ENCODE assay signal across 8 mouse cellular contexts in genomic region chr7:79810611-79811506, GRCm38 (mm10). TPM values are rescaled to one million over a fixed set of nuclear protein-coding genes. Genes with fewer than 3 reads are reported as not detected.
A peak's percentile ranks its signal among the peaks of the same experiment; 100 is the strongest.
DNase-seq lines count a peak whose midpoint lies in the region; ATAC-seq and TF ChIP-seq lines count a peak whose summit lies in the region.

Gene Mesp2 (plus strand): TSS chr7:79810727.

- no peaks in the 10 kb centered on the region for H3K4me1 ChIP-seq in cerebellum, adult 2 months (ENCODE audit: control insufficient read depth, insufficient read depth, low read length)
- H3K4me1 ChIP-seq in forebrain, embryonic 10.5 days: peaks cover 9% of the 10 kb centered on the region
- H3K4me1 ChIP-seq in heart, embryonic 16.5 days (ENCODE audit: control insufficient read depth, insufficient read depth, low read length): peaks cover 3% of the 10 kb centered on the region; the same call in 1 of the 2 replicates
- 0 out of 2 replicates have a peak, but pooled peaks cover 3% of the 10 kb centered on the region for H3K4me1 ChIP-seq in kidney, postnatal 0 days (replicated peaks; ENCODE audit: insufficient read depth, low read length)
- peaks cover 8% of the 10 kb centered on the region for H3K4me1 ChIP-seq in liver, embryonic 12.5 days

- no peaks in the 10 kb centered on the region for H3K36me3 ChIP-seq in forebrain, embryonic 10.5 days (replicated peaks)
- no peaks in the 10 kb centered on the region for H3K36me3 ChIP-seq in heart, embryonic 16.5 days (ENCODE audit: control insufficient read depth, insufficient read depth)
- H3K36me3 ChIP-seq in kidney, postnatal 0 days (ENCODE audit: insufficient read depth, low read length): no peaks in the 10 kb centered on the region
- no peaks in the 10 kb centered on the region for H3K36me3 ChIP-seq in liver, embryonic 12.5 days

- peak; percentile 41 to 43 for DNase-seq in cerebellum, adult 2 months
- peak; percentile 63 for DNase-seq in forebrain, embryonic 10.5 days (ENCODE audit: extremely low spot score, low spot score)
- DNase-seq in kidney, postnatal 0 days (ENCODE audit: low spot score): peak; percentile 74
- DNase-seq in naive thymus-derived CD4-positive, alpha-beta T cell, adult 2 months (ENCODE audit: low read depth): peak; percentile 84
- DNase-seq in spleen, postnatal 14 days (ENCODE audit: low spot score in 2 of 2): peak; percentile 42 to 55

- peak within 1 kb of the TSS; percentile 71 for H3K9ac ChIP-seq in heart, embryonic 16.5 days (ENCODE audit: low read length)
- H3K9ac ChIP-seq in kidney, postnatal 0 days (ENCODE audit: low read depth, low read length): peak within 1 kb of the TSS; percentile 36; the same call in 1 of the 2 replicates
- 0 out of 2 replicates have a peak within 1 kb of the TSS, but pooled peaks have one; percentile 9 for H3K9ac ChIP-seq in liver, embryonic 12.5 days

- no peaks in the 10 kb centered on the region for H3K9me3 ChIP-seq in forebrain, embryonic 10.5 days
- H3K9me3 ChIP-seq in heart, embryonic 16.5 days (replicated peaks; ENCODE audit: control insufficient read depth, low read length): no peaks in the 10 kb centered on the region
- H3K9me3 ChIP-seq in kidney, postnatal 0 days (replicated peaks; ENCODE audit: low read length): no peaks in the 10 kb centered on the region
- H3K9me3 ChIP-seq in liver, embryonic 12.5 days (replicated peaks): no peaks in the 10 kb centered on the region

- no peak for TF ChIP-seq POLR2A in cerebellum, adult 2 months (IDR thresholded peaks at IDR 0.05; ENCODE audit: borderline replicate concordance, insufficient read depth, low read length)

- no peak within 1 kb of the TSS for H3K4me3 ChIP-seq in cerebellum, adult 2 months (replicated peaks; ENCODE audit: insufficient read depth, low read depth, low read length)
- peak within 1 kb of the TSS; percentile 44 for H3K4me3 ChIP-seq in forebrain, embryonic 10.5 days
- peak within 1 kb of the TSS; percentile 51 for H3K4me3 ChIP-seq in heart, embryonic 16.5 days (ENCODE audit: low read length)
- H3K4me3 ChIP-seq in kidney, postnatal 0 days (replicated peaks; ENCODE audit: low read depth, low read length): peak within 1 kb of the TSS; percentile 20; the same call in 1 of the 2 replicates
- H3K4me3 ChIP-seq in liver, embryonic 12.5 days: peak within 1 kb of the TSS; percentile 27

- no peak within 1 kb of the TSS for H3K27ac ChIP-seq in cerebellum, adult 2 months (ENCODE audit: insufficient read depth, low read length)
- H3K27ac ChIP-seq in forebrain, embryonic 10.5 days: peak within 1 kb of the TSS; percentile 60
- H3K27ac ChIP-seq in heart, embryonic 16.5 days (ENCODE audit: low read length): no peak within 1 kb of the TSS
- no peak within 1 kb of the TSS for H3K27ac ChIP-seq in kidney, postnatal 0 days
- no peak within 1 kb of the TSS for H3K27ac ChIP-seq in liver, embryonic 12.5 days

- H3K27me3 ChIP-seq in cerebellum, adult 2 months (ENCODE audit: control insufficient read depth, insufficient read depth, low read length): no peaks in the 10 kb centered on the region
- peaks cover 38% of the 10 kb centered on the region for H3K27me3 ChIP-seq in forebrain, embryonic 10.5 days (ENCODE audit: poor library complexity, severe bottlenecking)
- H3K27me3 ChIP-seq in heart, embryonic 16.5 days (ENCODE audit: control insufficient read depth, insufficient read depth, low read length): peaks cover 21% of the 10 kb centered on the region
- H3K27me3 ChIP-seq in kidney, postnatal 0 days (ENCODE audit: insufficient read depth, low read length): no peaks in the 10 kb centered on the region
- peaks cover 39% of the 10 kb centered on the region for H3K27me3 ChIP-seq in liver, embryonic 12.5 days (replicated peaks)

- TF ChIP-seq CTCF in cerebellum, adult 2 months (IDR thresholded peaks at IDR 0.05; ENCODE audit: borderline replicate concordance, insufficient read depth, low read depth, low read length): no peak
- 0 out of 2 replicates have a peak, but pooled peaks have one; percentile 22 for TF ChIP-seq CTCF in kidney, postnatal 0 days (IDR thresholded peaks at IDR 0.05; ENCODE audit: low read depth)

- no peak for ATAC-seq in cerebellum, adult (ENCODE audit: insufficient number of reproducible peaks, low FRiP score, low TSS enrichment)
- ATAC-seq in heart, embryonic 16.5 days (replicated peaks; ENCODE audit: extremely low read depth, insufficient read depth, low FRiP score): peak; percentile 73
- peak; percentile 48 for ATAC-seq in kidney, postnatal 0 days (replicated peaks; ENCODE audit: low FRiP score, low read depth)
- no peak for ATAC-seq in liver, embryonic 12.5 days

- WGBS in cerebellum, adult 2 months: 14% methylated on average over 71 of the region's 71 CpGs
- 23% methylated on average over 71 of the region's 71 CpGs for WGBS in forebrain, embryonic 10.5 days
- WGBS in heart, embryonic 16.5 days: 11% methylated on average over 70 of the region's 71 CpGs
- WGBS in kidney, postnatal 0 days: 12% methylated on average over 71 of the region's 71 CpGs
- WGBS in liver, embryonic 12.5 days (ENCODE audit: insufficient replicate concordance): 13% methylated on average over 70 of the region's 71 CpGs

- H3K4me2 ChIP-seq in heart, embryonic 16.5 days (ENCODE audit: low read depth, low read length): peak within 1 kb of the TSS; percentile 59
- H3K4me2 ChIP-seq in kidney, postnatal 0 days (ENCODE audit: low read length): peak within 1 kb of the TSS; percentile 40
- H3K4me2 ChIP-seq in liver, embryonic 12.5 days: peak within 1 kb of the TSS; percentile 57

RNA-seq across cellular contexts. Expression of gene Mesp2, which starts in this region (rescaled TPM):
- polyA plus RNA-seq in cerebellum, adult 2 months (2012; rRNA removed): 0.15 and 0.17 TPM in 2 replicates
- polyA plus RNA-seq in forebrain, embryonic 10.5 days (2016; fragmentation: Nextera tagmentation; extraction: Ambion mirVana): 0.40 and 0.79 TPM in 2 replicates
- polyA plus RNA-seq in heart, embryonic 16.5 days (2015; fragmentation: Nextera tagmentation; extraction: Ambion mirVana): 0.18 and 0.31 TPM in 2 replicates
- polyA plus RNA-seq in kidney, postnatal 0 days (2015; fragmentation: Nextera tagmentation; extraction: Ambion mirVana): 0.45 and 0.48 TPM in 2 replicates
- 0.06 TPM in 2 replicates for polyA plus RNA-seq in liver, embryonic 12.5 days (2016; fragmentation: Nextera tagmentation; extraction: Ambion mirVana)

Comparison
In these comparisons a context has a peak if more than half of its experiments do, and no peak if none do; other contexts are left out.
1. Peak in DNase-seq in cerebellum, adult 2 months; RNA of the gene not detected or under 1 TPM.
2. Peak in DNase-seq, H3K4me3 ChIP-seq and H3K27ac ChIP-seq in forebrain, embryonic 10.5 days; RNA of the gene not detected or under 1 TPM.
3. Peak in ATAC-seq, H3K4me3 ChIP-seq, H3K9ac ChIP-seq and H3K4me2 ChIP-seq in heart, embryonic 16.5 days; RNA of the gene not detected or under 1 TPM.
4. Peak in DNase-seq, ATAC-seq, H3K4me3 ChIP-seq, H3K9ac ChIP-seq and H3K4me2 ChIP-seq in kidney, postnatal 0 days; RNA of the gene not detected or under 1 TPM.
5. H3K9ac ChIP-seq: peak in every context shown above with its lines; median percentile 71 in heart, embryonic 16.5 days; 36 in kidney, postnatal 0 days; 9 in liver, embryonic 12.5 days.